Mouse (Mus musculus) C2C12 (cell line): ENCODE measurements around the gene 9930111J21Rik2. TPM values are rescaled to one million over a fixed set of nuclear protein-coding genes. Genes with fewer than 3 reads are reported as not detected.
"Not testable (repeated sequence)": the region's sequence is repeated elsewhere in the genome, so short reads cannot be mapped to it uniquely, and the experiment has no call there.

ENCODE experiments used
- H3K27me3 ChIP-seq: one replicate; pipeline ENCODE4 v1.6.1; 2011; ENCODE audit not compliant: control insufficient read depth, insufficient read depth, insufficient read length
- H3K36me3 ChIP-seq: one replicate; pipeline ENCODE4 v1.6.1; 2011; ENCODE audit not compliant: control insufficient read depth, insufficient read depth
- H3K4me3 ChIP-seq: one replicate; pipeline ENCODE4 v1.5.1; 2011; ENCODE audit warnings: mild to moderate bottlenecking, control low read depth; ENCODE audit not compliant: poor library complexity, insufficient read depth, severe bottlenecking
- H3K79me2 ChIP-seq: one replicate; pipeline ENCODE4 v1.6.1; 2011; ENCODE audit not compliant: control insufficient read depth, insufficient read depth
- H3K79me3 ChIP-seq: one replicate; pipeline ENCODE4 v1.6.1; 2011; ENCODE audit warnings: low read depth, control low read depth
- H3ac ChIP-seq: one replicate; pipeline ENCODE3; 2011; ENCODE audit warnings: low read depth; ENCODE audit not compliant: control insufficient read depth, insufficient read length
- CEBPB ChIP-seq: IDR thresholded peaks from one replicate; pipeline ENCODE4 v1.6.1; 2011; ENCODE audit warnings: low read depth, mild to moderate bottlenecking, control low read depth, moderate library complexity
- CTCF ChIP-seq: IDR thresholded peaks from one replicate; pipeline ENCODE4 v1.5.1; 2011; ENCODE audit not compliant: control insufficient read depth, insufficient read depth, insufficient read length
- FOSL1 ChIP-seq: IDR thresholded peaks from one replicate; pipeline ENCODE4 v1.8.0; 2011; ENCODE audit warnings: mild to moderate bottlenecking, low read length; ENCODE audit not compliant: poor library complexity, insufficient read depth, severe bottlenecking
- MAX ChIP-seq: IDR thresholded peaks from one replicate; pipeline ENCODE4 v1.6.1; 2011; ENCODE audit warnings: mild to moderate bottlenecking, control low read depth
- MYOD1 ChIP-seq: IDR thresholded peaks from one replicate; pipeline ENCODE4 v1.6.1; 2011; ENCODE audit warnings: low read depth; ENCODE audit not compliant: control insufficient read depth, insufficient read length
- MYOG ChIP-seq: IDR thresholded peaks from one replicate; pipeline ENCODE4 v1.6.1; 2011; ENCODE audit not compliant: control insufficient read depth, insufficient read length; ENCODE audit errors: extremely low read depth
- USF1 ChIP-seq: IDR thresholded peaks from one replicate; pipeline ENCODE4 v1.6.1; 2011; ENCODE audit warnings: low read depth, mild to moderate bottlenecking, control low read depth, moderate library complexity
- long read RNA-seq, 2 experiments: library from polyadenylated mRNA; unstranded; transcript quantifications; one replicate each; pipeline ENCODE4 v2.0.0; 2019 to 2020
- polyA plus RNA-seq: library from polyadenylated mRNA; unstranded; fragments of >200 nt; fragmentation: generic; extraction: Trizol; gene quantifications from one replicate; pipeline ENCODE4 v1.2.1, GENCODE M21; 2012; ENCODE audit warnings: missing spikeins

Gene 9930111J21Rik2
- polyA plus RNA-seq, result 0.20 TPM
- long read RNA-seq, experiment 1, result 0 reads
- long read RNA-seq, experiment 2, partial matches to known transcripts, result 0 of 1 reads
- long read RNA-seq, experiment 2, other reads (novel, unspliced or antisense), result 1 of 1 reads

- H3K27me3 ChIP-seq, H3K4me3 ChIP-seq, H3K79me2 ChIP-seq, H3K79me3 ChIP-seq, H3K36me3 ChIP-seq, H3ac ChIP-seq: not testable (repeated sequence)
These were observed at the start of gene 9930111J21Rik2 for GRCm38 (mm10) chr11:49051093-49051891. Gene 9930111J21Rik2, minus strand, starts transcription at chr11:49051242.

DNA sequence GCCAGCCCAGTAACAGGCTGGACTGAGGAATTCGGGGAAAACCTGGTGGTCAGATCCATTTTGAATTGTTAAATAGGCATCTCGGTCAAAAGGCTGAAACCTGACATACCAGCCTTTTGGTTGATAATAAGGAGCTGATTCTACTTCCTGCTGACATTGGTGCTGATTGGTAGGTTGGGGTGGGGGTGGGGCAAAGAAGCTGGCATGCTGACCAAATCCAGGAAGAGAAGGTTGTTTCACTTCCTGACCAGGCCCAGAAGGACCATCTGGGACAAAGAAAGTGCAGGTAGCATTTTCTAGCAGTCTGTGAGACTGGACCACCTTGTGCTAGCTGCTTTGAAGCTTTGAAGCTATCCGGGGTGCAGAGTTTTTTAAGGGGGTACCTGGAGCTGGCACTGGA, 49.4 kb upstream of the 9930111J21Rik2 start:
- no peak for TF ChIP-seq FOSL1
- no peak for TF ChIP-seq MAX
- TF ChIP-seq USF1, result no peak
- TF ChIP-seq CEBPB, result no peak
- TF ChIP-seq CTCF, result no peak
- TF ChIP-seq MYOG, result no peak
- Histone ChIP-seq H3K4me3 (no peak overlapping the region), H3ac (no peak overlapping the region)

GRCm38 (mm10) chr11:49095367-49095766, 44.3 kb upstream of the 9930111J21Rik2 start:
- H3ac ChIP-seq, result no peak overlapping the region
- no peaks in the 10 kb centered on the region for H3K79me2 ChIP-seq
- H3K79me3 ChIP-seq, result no peaks in the 10 kb centered on the region
- TF ChIP-seq USF1 (no peak), CTCF (no peak), CEBPB (no peak), MYOG (no peak), MYOD1 (no peak), MAX (no peak), FOSL1 (no peak)
- no peak overlapping the region for H3K4me3 ChIP-seq
- H3K27me3 ChIP-seq, result no peaks in the 10 kb centered on the region
- no peaks in the 10 kb centered on the region for H3K36me3 ChIP-seq

More for the DNA sequence above, 49.4 kb upstream of the 9930111J21Rik2 start:
- H3K27me3 ChIP-seq, result no peaks in the 10 kb centered on the region
- H3K79me3 ChIP-seq, result no peaks in the 10 kb centered on the region
- H3K36me3 ChIP-seq, result no peaks in the 10 kb centered on the region
- H3K79me2 ChIP-seq, result no peaks in the 10 kb centered on the region

DNA sequence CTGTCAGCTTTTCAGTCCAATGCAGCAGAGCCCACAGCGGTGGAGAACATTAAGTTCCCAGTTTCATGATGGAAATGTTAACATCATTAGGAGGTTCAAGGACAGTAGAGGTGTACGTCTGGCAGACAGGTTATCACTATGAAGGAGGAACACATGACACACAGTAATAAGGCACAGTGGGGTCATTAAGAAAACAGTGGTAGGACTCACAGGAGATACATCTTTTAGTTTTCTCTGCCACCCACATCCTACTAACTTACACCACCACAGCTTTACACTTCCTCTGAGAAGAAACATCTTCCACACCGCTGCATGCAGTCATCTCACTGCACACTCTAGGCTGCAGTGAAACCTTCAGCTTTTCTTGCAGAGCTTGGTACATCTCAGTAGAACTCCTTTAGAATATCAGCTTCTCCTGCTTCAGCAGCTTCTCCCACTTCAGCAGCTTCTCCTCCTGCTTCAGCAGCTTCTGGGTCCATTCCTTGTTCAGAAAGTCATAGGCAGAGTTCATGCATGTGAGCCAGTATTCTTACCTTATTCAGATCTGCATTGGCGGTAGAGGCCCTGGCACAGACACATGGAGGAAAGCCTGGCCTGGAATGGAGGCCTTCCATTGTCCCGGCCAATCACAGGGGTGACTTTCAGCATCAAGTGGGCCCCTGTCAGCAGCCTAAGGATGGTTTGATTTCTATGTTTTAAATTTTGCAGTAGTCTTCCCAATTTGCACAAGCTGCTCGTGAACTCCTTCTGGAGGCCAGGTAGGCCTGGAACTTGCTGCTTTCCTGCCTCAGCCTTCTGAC, 43.0 kb upstream of the 9930111J21Rik2 start:
- H3K4me3 ChIP-seq, result no peak overlapping the region
- no peaks in the 10 kb centered on the region for H3K79me2 ChIP-seq
- no peak for TF ChIP-seq MAX
- TF ChIP-seq FOSL1, result no peak
- TF ChIP-seq USF1, result no peak
- no peak for TF ChIP-seq MYOG
- no peak for TF ChIP-seq MYOD1
- no peak for TF ChIP-seq CEBPB
- no peak for TF ChIP-seq CTCF
- H3K27me3 ChIP-seq, result no peaks in the 10 kb centered on the region
- H3ac ChIP-seq, result no peak overlapping the region
- no peaks in the 10 kb centered on the region for H3K79me3 ChIP-seq
- H3K36me3 ChIP-seq, result no peaks in the 10 kb centered on the region

DNA sequence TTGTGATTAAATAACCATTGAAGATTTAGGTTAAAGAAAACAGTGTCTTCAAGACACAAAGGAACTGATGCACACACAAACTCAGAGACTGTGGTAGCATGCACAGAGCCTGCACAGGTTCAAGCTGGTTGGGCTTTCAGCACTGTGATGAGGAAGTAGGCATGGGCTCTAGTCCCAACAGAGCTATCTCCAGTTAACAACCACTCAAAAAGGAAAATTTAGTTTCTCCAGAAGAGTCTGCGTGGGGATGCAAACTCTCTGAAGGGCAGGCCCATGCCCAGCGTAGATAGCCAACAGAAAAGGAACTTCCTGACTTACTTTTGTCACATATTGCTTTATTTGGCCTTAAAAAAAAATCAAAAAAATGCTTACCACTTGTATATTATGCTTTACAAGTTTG, 41.7 kb upstream of the 9930111J21Rik2 start:
- Histone ChIP-seq H3K79me2 (no peaks in the 10 kb centered on the region), H3ac (no peak overlapping the region), H3K36me3 (no peaks in the 10 kb centered on the region), H3K79me3 (no peaks in the 10 kb centered on the region), H3K27me3 (no peaks in the 10 kb centered on the region), H3K4me3 (no peak overlapping the region)
- TF ChIP-seq CEBPB (no peak), FOSL1 (no peak), MAX (no peak), CTCF (no peak), USF1 (no peak)

- no peaks in the 10 kb centered on the region for H3K79me2 ChIP-seq
- no peaks in the 10 kb centered on the region for H3K79me3 ChIP-seq
- H3K36me3 ChIP-seq, result no peaks in the 10 kb centered on the region
- no peaks in the 10 kb centered on the region for H3K27me3 ChIP-seq
- H3K4me3 ChIP-seq, result no peak overlapping the region
- no peak overlapping the region for H3ac ChIP-seq
- TF ChIP-seq MAX (no peak), CTCF (no peak), MYOG (no peak), MYOD1 (no peak), FOSL1 (no peak), CEBPB (no peak), USF1 (no peak)
These were observed 41.1 kb upstream of the 9930111J21Rik2 start for GRCm38 (mm10) chr11:49092053-49092586.
